In genomic region chr7:69510389-69510788, GRCm38 (mm10) we compare ENCODE assay signal across 15 mouse cellular contexts.
DNase-seq lines count a peak whose midpoint lies in the region; ATAC-seq and TF ChIP-seq lines count a peak whose summit lies in the region.
"Had no signal": no experiment of that assay in that cellular context is flagged by ENCODE, and none has a peak within 500 bp of the region (broad histone marks: within the 10 kb centered on the region; RNA-seq: fewer than 3 reads in every experiment).

No protein-coding gene starts in this region.

- no peaks in the 10 kb centered on the region for H3K9me3 ChIP-seq in heart, embryonic 11.5 days (replicated peaks; ENCODE audit: control insufficient read depth, low read length)
- no peaks in the 10 kb centered on the region for H3K9me3 ChIP-seq in hindbrain, embryonic 15.5 days
- no peaks in the 10 kb centered on the region for H3K9me3 ChIP-seq in hindbrain, embryonic 10.5 days

- peak overlapping the region; percentile 15 for H3K4me2 ChIP-seq in heart, embryonic 11.5 days
- H3K4me2 ChIP-seq in hindbrain, embryonic 15.5 days, result peak overlapping the region; percentile 16; the same call in 1 of the 2 replicates
- H3K4me2 ChIP-seq: liver, embryonic 11.5 days had no signal

- ATAC-seq in heart, embryonic 11.5 days (replicated peaks; ENCODE audit: insufficient number of reproducible peaks, low FRiP score, low TSS enrichment), result no peak
- ATAC-seq in hindbrain, embryonic 15.5 days (ENCODE audit: low FRiP score, low read depth), result no peak

- H3K27ac ChIP-seq in heart, embryonic 11.5 days (ENCODE audit: low read depth, low read length), result no peak overlapping the region
- no peak overlapping the region for H3K27ac ChIP-seq in hindbrain, embryonic 15.5 days (replicated peaks)
- H3K27ac ChIP-seq in hindbrain, embryonic 10.5 days, result no peak overlapping the region
- no peak overlapping the region for H3K27ac ChIP-seq in gastrocnemius, adult 2 months

- no peak for DNase-seq in heart, adult 9 months (ENCODE audit: low spot score in 2 of 2)
- no peak for DNase-seq in hindbrain, embryonic 10.5 days (ENCODE audit: low spot score)
- DNase-seq in right cerebral cortex, adult 18-20 months, result peak; percentile 3
- no peak for DNase-seq in right cerebral cortex, postnatal 14 days
- DNase-seq in right cerebral cortex, postnatal 25 days, result peak; percentile 13
- no peak for DNase-seq in gastrocnemius, adult 2 months
- DNase-seq: B cell, adult 2 months; cerebellum, adult 11 months; cerebellum, postnatal 25 days; kidney, adult 8-10 months; kidney, postnatal 36 days; left cerebral cortex, postnatal 4 days had no signal

- H3K36me3 ChIP-seq in heart, embryonic 11.5 days (ENCODE audit: control insufficient read depth, insufficient read depth, low read length), result no peaks in the 10 kb centered on the region
- H3K36me3 ChIP-seq in hindbrain, embryonic 15.5 days, result no peaks in the 10 kb centered on the region
- no peaks in the 10 kb centered on the region for H3K36me3 ChIP-seq in hindbrain, embryonic 10.5 days

- no peak overlapping the region for H3K9ac ChIP-seq in heart, embryonic 11.5 days (ENCODE audit: low read depth, low read length)
- no peak overlapping the region for H3K9ac ChIP-seq in hindbrain, embryonic 15.5 days

- intact Hi-C loops in gastrocnemius, adult 2 months (cut with DNase I), result no loop called here

- H3K4me1 ChIP-seq in heart, embryonic 11.5 days (ENCODE audit: control insufficient read depth, insufficient read depth, low read length), result no peaks in the 10 kb centered on the region
- no peaks in the 10 kb centered on the region for H3K4me1 ChIP-seq in hindbrain, embryonic 15.5 days (replicated peaks)
- H3K4me1 ChIP-seq in hindbrain, embryonic 10.5 days (replicated peaks), result no peaks in the 10 kb centered on the region

- H3K27me3 ChIP-seq in heart, embryonic 11.5 days (ENCODE audit: control insufficient read depth, insufficient read depth, low read length), result no peaks in the 10 kb centered on the region
- no peaks in the 10 kb centered on the region for H3K27me3 ChIP-seq in hindbrain, embryonic 15.5 days
- no peaks in the 10 kb centered on the region for H3K27me3 ChIP-seq in hindbrain, embryonic 10.5 days (ENCODE audit: insufficient read depth, poor library complexity, severe bottlenecking)

- no peak for TF ChIP-seq CTCF in gastrocnemius, adult 2 months (IDR thresholded peaks at IDR 0.05)

- H3K4me3 ChIP-seq in heart, embryonic 11.5 days (ENCODE audit: low read depth, low read length), result 0 out of 2 replicates have a peak overlapping the region, but pooled peaks have one; percentile 2
- no peak overlapping the region for H3K4me3 ChIP-seq in hindbrain, embryonic 15.5 days
- H3K4me3 ChIP-seq in hindbrain, embryonic 10.5 days, result no peak overlapping the region
- no peak overlapping the region for H3K4me3 ChIP-seq in gastrocnemius, adult 2 months

- WGBS in heart, embryonic 11.5 days (ENCODE audit: insufficient replicate concordance), result 50% methylated on average over 8 of the region's 8 CpGs
- WGBS in hindbrain, embryonic 15.5 days, result 62% methylated on average over 8 of the region's 8 CpGs
- WGBS in hindbrain, embryonic 10.5 days, result 77% methylated on average over 8 of the region's 8 CpGs

Comparison
In these comparisons a context has a peak if more than half of its experiments do, and no peak if none do; other contexts are left out.
1. DNase-seq: peak in right cerebral cortex, adult 18-20 months (single experiment) and right cerebral cortex, postnatal 25 days (single experiment); none in heart, adult 9 months (0 of 2), hindbrain, embryonic 10.5 days (single experiment), right cerebral cortex, postnatal 14 days (single experiment) and gastrocnemius, adult 2 months (single experiment).